Mouse (Mus musculus): ENCODE data around the gene Ccdc116. TPM values are rescaled to one million over a fixed set of nuclear protein-coding genes. Genes with fewer than 3 reads are reported as not detected.

Ccdc116 gene
- total RNA-seq, 2 experiments from 2014 or later, result 0.31 TPM; not detected in 1

DNA sequence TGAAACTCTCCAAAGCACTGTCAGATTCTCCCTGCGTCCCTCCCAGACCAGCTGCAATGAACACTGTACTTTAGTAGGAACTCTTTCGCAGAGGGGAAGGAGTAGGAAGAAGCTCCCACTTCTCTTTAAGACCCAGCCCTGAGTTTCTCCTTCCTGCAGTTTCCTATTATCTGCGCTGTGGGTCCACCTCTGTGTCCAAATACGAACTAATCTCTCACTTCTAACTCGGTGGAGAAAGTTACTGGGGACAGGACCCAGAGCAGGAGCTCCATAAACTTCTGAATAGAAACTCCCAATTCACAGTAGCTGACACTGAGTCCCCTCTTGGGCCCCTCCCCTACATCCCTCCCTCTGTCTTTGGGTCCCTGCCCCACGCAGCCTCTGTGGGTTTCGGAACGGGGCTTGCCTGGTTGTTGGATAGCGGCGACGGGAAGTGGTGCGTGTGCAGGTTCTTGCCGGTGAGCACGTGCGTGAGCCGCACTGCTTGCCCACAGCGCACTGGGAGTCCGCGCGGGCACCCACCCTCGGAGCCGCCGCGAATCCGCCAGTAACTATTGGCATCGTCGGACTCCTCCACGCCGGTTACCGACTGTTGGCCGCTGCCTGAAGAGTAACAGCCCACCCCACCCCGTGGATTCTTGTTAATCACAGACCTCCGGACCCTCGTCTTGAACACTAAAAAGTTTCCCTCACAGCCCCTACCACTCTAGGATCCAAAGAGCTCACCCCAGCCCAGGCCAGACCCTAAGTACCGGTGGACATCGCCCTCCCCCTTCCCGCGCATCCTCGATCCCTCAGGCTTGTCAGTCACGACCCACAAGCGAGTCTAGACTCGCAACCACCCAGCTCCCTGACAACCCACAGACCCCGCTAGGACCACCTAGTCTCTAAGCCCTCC, 15.6 kb downstream of the Ccdc116 start:
- intact Hi-C loops (cut with DNase I), result no loop called here
- DNase-seq, result peak in 1 of 2 experiments; percentile 16

DNA sequence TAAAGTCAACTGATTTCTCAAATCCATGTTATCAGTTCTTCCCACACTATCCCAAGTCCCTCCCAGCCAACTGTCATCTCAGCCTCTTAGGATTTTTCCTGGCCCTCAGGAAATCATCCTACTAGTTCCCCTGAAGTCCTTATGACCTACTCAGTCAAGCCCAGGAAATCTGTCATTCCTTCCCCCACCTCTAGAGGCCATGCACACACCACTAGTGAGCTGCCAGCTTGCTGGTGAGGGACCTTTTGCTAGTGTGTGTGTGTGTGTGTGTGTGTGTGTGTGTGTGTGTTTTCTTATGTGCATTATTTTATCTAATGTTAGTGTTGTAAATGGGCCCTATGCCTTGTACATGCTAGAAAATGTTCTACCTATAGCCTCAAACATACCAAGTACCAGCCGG, 19.7 kb downstream of the Ccdc116 start:
- peak in 1 of 2 experiments; percentile 62 for DNase-seq
- intact Hi-C loops (cut with DNase I), result no loop called here

DNA sequence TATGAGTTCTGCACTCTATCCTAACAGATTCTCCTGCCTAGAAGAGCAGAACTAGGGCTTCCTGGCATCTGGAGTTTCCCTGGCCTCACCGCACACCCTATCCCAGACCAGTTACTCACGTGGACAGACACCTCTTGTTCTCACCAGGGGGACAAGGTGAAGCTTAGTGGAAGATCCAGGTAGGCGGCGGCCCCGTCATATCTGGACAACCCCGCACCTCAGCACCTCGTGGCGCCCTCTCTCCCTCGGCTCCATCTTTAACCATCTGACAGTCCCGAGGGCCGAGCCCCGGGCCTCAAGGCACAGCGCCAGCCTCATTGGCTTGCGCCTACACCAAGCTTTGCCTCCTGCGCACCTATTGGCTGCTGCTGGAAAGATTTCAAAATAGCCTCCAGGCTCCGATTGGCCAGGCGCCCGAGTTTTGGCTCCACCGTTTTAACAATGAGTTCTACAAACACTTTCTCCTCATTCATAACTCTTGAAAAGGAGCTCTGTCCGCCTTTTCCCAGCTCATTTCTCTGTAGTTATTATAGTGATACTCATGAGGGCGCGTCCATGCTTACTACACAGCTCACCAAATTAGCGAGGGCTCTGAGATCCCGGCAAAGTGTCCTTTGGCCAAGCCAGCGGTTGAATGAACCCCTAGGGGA, 22.0 kb downstream of the Ccdc116 start, which contains the start of gene 2610318N02Rik:
2610318N02Rik (minus strand) TSS at position 297 of the 650 bp plus-strand sequence.
- DNase-seq, result peak; percentile 54 to 71
- intact Hi-C loops (cut with DNase I), result no loop called here

DNA sequence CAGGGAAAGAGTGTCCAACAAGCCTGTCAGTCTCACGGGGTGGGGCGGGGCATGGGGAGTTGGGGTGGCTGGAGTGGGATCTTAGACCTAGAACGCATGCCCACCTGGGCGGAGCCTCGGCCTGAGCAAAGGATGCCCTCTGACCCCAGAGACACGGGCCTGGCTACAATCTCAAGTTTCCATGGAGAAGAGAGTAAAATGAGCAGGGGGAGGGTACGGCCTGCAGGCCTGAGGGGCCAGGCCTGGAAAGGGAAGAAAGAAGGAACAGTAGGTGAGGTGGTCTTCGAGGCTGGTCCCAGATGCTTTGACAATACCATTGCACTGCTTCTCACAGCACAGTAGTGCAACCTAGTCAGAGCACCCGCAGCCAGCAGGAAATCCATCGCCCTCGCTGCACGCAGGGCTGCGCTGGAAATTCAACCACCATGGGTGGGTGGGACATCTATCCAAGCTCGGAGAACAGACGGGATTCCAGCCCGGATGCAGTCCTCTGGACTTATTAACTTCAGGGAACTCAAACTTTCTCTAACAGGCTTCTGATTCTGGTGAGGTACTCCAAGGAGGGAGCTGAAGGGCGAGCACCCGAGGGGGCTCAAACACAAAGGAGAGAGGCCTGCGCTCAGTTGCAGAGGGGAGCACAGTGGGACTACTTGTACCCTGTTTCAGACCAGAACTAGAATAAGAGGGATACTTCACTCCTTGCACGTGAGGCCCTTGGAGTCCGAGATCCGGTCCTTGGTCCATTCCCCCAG, 22.7 kb downstream of the Ccdc116 start:
- DNase-seq, result no peak
- intact Hi-C loops (cut with DNase I), result no loop called here

DNA sequence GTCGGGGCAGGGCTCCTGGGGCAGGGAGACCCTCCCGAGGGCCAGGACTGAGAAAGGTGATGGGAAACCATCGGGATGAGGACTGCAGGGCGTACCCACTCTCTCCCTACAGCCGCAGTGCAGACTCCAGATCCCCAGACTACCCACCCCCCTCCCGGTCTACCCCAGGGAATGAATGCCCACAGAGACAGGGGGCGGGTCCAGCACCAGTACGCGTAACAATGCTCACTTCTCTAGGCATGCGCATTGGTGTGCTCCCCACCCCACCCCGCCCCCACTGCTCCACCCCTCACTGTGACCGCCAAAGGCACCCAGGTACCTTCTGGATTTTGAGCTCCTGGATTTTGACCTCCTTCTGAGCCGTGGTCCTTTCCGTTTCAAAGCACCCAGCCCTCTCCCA, 25.5 kb downstream of the Ccdc116 start:
- intact Hi-C loops (cut with DNase I), result no loop called here
- DNase-seq, result no peak

DNA sequence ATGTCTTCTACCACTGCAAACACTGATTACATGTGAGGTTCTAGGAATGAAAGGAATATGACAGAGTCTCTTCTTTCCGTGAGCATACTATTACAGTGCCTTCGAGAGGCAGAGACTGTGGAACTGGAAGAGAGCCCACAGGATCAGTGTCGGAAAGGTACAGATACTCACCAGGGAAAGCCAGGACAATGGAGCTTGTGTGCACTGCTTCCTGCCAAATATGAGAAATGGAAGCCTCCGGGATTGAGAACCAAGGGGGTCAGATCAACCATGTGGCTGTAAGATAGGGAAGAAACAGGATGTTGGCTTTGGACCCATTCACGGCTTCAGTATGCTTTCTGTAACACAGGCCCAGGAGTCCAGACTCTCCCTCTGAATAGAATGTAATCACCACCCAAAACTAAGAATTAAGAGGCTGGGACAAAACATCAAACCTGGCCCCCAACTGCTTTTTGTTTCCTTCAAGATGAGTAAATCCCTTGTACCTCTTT, 29.7 kb downstream of the Ccdc116 start:
- intact Hi-C loops (cut with DNase I), result no loop called here
- no peak for DNase-seq

DNA sequence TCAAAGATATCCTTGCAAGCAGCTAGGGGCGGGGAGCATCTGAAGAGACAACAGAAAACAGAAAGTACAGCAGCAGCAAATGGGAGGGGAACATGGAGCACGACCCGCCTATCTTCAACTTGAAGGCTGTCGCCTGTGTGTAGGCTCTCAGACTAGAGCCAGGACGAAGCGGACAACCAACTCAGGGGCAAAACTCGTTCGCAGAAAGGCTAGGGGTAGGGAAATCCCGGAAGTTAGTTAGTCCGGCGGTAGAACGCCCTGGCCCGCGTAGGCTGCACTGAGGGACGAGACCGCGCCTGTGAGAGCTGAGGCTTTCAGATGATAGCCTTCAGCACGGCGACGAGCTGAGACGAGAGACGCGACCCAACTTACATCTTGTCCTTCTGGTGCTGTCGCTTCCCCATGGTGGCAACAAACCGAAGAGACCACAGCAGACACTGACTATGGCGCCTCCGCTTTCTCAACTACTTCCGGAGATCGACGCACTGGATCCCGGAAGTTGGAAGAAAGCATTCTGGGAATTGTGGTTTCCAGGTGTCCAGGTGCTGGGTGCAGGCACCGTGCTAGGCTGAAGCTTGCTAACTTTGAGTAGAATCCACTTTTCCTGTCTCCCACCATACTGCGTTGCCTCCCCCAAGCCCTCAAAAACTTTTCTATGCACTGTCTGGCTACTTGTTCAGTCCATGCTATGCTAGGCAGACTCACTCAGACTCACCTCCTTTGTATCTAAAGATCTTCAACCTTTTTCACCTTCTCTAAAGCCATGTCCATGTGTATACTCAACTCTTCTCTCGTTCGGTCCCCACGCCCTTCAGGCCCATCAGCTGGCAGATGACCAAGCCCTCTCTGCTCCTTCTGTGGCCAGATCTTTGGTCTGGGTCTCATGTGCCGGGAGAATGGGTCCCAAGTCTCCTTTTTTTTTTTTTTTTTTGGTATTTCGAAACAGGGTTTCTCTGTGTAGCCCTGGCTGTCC, 36.0 kb downstream of the Ccdc116 start, which contains the start of gene Ppil2:
Ppil2 (minus strand) TSS at position 487 of the 973 bp plus-strand sequence.
- intact Hi-C loops (cut with DNase I), result no loop called here
- DNase-seq, result peak; percentile 65 to 72

DNA sequence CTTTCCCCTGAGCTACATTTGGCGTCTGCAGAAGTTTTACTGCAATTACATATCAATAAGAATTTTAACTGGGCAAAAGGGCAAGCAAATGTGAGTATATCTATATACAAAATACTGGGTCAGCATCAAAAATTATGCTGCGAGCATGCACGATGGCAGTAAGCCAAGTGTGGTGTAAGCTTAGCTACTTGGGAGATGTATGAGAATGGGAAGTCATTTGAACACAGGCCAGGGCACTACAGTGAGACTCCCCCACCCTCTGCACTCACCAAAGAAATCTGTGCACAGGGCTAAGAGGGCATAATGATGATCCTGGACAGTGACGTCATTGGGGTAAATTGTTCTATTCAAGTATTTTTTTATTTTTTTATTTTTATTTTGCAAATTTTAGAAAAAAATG, 42.4 kb downstream of the Ccdc116 start:
- DNase-seq, result no peak
- intact Hi-C loops (cut with DNase I), result no loop called here

DNA sequence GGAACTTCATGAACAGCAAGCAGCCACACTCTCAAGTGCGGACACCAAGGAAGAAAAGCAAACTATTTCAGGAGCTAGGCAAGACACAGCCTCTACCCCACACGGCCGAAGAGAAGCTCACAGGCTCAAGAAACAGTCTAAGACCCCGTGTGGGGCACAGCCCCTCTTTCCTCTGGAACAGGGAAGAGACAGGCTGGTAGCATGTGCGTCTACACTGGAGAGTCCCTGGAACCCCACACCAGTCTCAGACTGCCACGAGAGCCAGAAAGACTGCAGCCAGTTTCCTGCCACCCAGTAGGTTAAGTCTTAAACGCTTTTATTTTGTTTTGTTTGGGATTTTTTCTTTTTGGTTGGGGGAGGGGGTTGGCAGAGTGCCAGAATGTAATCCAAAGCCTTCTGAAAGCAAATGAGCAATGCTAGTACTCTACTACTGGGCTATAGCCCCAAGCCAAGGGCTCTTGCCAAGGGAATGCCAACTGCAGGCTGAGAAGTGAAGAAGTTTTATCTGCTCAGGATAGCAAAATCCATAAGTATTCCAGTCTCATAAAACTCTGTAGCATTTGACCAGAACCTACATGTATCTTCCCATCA, 44.3 kb downstream of the Ccdc116 start:
- intact Hi-C loops (cut with DNase I), result no loop called here
- DNase-seq, result peak in 1 of 2 experiments; percentile 11

DNA sequence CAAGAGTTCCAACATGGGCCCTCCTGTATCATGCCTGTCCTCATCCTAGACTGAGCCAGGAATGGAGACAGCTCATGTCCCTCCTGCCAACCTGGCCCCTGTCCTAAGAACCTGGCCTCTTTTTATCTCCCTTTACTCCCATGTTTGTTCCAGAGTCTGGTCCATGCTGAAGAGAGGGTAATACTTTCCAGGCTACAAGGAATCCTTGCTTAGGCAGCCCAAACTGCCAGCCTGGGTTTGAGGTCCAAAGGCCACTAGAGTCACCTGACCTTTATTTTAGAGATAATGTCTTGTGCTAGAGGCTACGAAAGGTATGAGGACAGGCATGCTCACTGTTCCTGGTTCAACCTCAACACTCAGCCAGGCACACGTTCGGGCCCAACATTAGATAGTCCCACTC, 50.1 kb downstream of the Ccdc116 start:
- intact Hi-C loops (cut with DNase I), result no loop called here

More for the DNA sequence above, 50.1 kb downstream of the Ccdc116 start:
- DNase-seq, result no peak

Small RNA genes lying within 50 kb of the gene (microRNA-seq; reads per million reads assigned to microRNA genes)
- 75.5 to 216 reads per million in 2 experiments for gene Mir130b
- gene Mir301b, result 0.36 to 3.8 reads per million in 2 experiments

Other genes with a start within 250 kb of the Ccdc116 start
- gene Mapk1, start 163.8 kb downstream of the Ccdc116 start, total RNA-seq (2021), result 100 to 1,000 TPM; 109 to 114 TPM
- 1 to 10 TPM; 2.9 to 3.3 TPM for gene Ypel1, start 77.5 kb downstream of the Ccdc116 start, total RNA-seq (2021)
- 10 to 100 TPM; 42.4 to 43.1 TPM for gene Ppil2, start 36.0 kb downstream of the Ccdc116 start, total RNA-seq (2021)
- 1 to 10 TPM in 1 of 2 experiments, not detected in 1; 2.4 TPM for gene 2610318N02Rik, start 22.1 kb downstream of the Ccdc116 start, total RNA-seq (2021)
- gene Sdf2l1, start 14.8 kb downstream of the Ccdc116 start, total RNA-seq (2021), result 1 to 10 TPM; 6.7 to 9.3 TPM
- gene Ydjc, start 2.6 kb downstream of the Ccdc116 start, total RNA-seq (2021), result 1 to 10 TPM; 1.3 TPM
- gene Ube2l3, start 55.4 kb upstream of the Ccdc116 start, total RNA-seq (2021), result 100 to 1,000 TPM; 114 to 118 TPM
- under 1 TPM; 0.05 to 0.07 TPM for gene Rimbp3, start 61.4 kb upstream of the Ccdc116 start, total RNA-seq (2021)
- gene Hic2, start 86.3 kb upstream of the Ccdc116 start, total RNA-seq (2021), result 1 to 10 TPM; 1.8 to 2.1 TPM
- gene Tmem191c, start 128.8 kb upstream of the Ccdc116 start, total RNA-seq (2021), result 1 to 10 TPM; 2.7 to 3.9 TPM
- gene Serpind1, start 184.1 kb upstream of the Ccdc116 start, total RNA-seq (2021), result 1 to 10 TPM; 2.1 to 2.2 TPM

Measured in heart, postnatal 14 days (tissue).